Mouse (Mus musculus) myocyte (in vitro differentiated cells): ENCODE measurements around the gene Prelid1. TPM values are rescaled to one million over a fixed set of nuclear protein-coding genes. Genes with fewer than 3 reads are reported as not detected.

Source experiments
- H3K27me3 ChIP-seq: one replicate; pipeline ENCODE4 v1.6.1; 2011; ENCODE audit not compliant: control insufficient read depth, insufficient read depth, insufficient read length
- H3K36me3 ChIP-seq: one replicate; pipeline ENCODE4 v1.6.1; 2011; ENCODE audit not compliant: control insufficient read depth, insufficient read depth
- H3K4me2 ChIP-seq: one replicate; pipeline ENCODE4 v1.6.1; 2011; ENCODE audit warnings: low read depth, control low read depth
- H3K4me3 ChIP-seq: one replicate; pipeline ENCODE4 v1.5.1; 2011; ENCODE audit warnings: mild to moderate bottlenecking, control low read depth, moderate library complexity
- H3K79me2 ChIP-seq: one replicate; pipeline ENCODE4 v1.6.1; 2011; ENCODE audit not compliant: control insufficient read depth, insufficient read depth
- H3ac ChIP-seq: one replicate; pipeline ENCODE4 v1.6.1; 2011; ENCODE audit not compliant: control insufficient read depth, insufficient read length
- CEBPB ChIP-seq: IDR thresholded peaks from 2 replicates; pipeline ENCODE4 v1.6.1; 2011; ENCODE audit warnings: mild to moderate bottlenecking, moderate library complexity; ENCODE audit not compliant: poor library complexity, insufficient read depth, severe bottlenecking
- E2F4 ChIP-seq: IDR thresholded peaks from one replicate; pipeline ENCODE4 v1.6.1; 2011; ENCODE audit warnings: mild to moderate bottlenecking, control low read depth, moderate library complexity; ENCODE audit not compliant: insufficient read depth
- MAX ChIP-seq: IDR thresholded peaks from one replicate; pipeline ENCODE4 v1.6.1; 2011; ENCODE audit warnings: low read depth, mild to moderate bottlenecking, control low read depth
- MYOD1 ChIP-seq, 3 experiments: IDR thresholded peaks; one replicate each; pipeline ENCODE4 v1.6.1; 2011; ENCODE audit warnings: control low read depth in 2 of 3, low read depth in 2 of 3, mild to moderate bottlenecking in 2 of 3, moderate library complexity in 1 of 3; ENCODE audit not compliant: insufficient read length in 2 of 3, control insufficient read depth in 1 of 3
- MYOG ChIP-seq, 3 experiments: IDR thresholded peaks; one replicate each; pipeline ENCODE4 v1.6.1; 2011; ENCODE audit warnings: control low read depth in 2 of 3, low read depth in 2 of 3, mild to moderate bottlenecking in 2 of 3; ENCODE audit not compliant: insufficient read length in 2 of 3, control insufficient read depth in 1 of 3, insufficient read depth in 1 of 3
- POLR2A ChIP-seq: IDR thresholded peaks from one replicate; pipeline ENCODE4 v1.6.1; 2011; ENCODE audit warnings: low read depth, mild to moderate bottlenecking, control low read depth, moderate library complexity; ENCODE audit not compliant: insufficient read length
- POLR2AphosphoS2 ChIP-seq: IDR thresholded peaks from one replicate; pipeline ENCODE4 v1.6.1; 2011; ENCODE audit warnings: low read depth, control low read depth; ENCODE audit not compliant: insufficient read length
- REST ChIP-seq: IDR thresholded peaks from one replicate; pipeline ENCODE4 v1.6.1; 2011; ENCODE audit warnings: mild to moderate bottlenecking, control low read depth, moderate library complexity; ENCODE audit not compliant: insufficient read depth, insufficient read length
- SRF ChIP-seq: IDR thresholded peaks from one replicate; pipeline ENCODE4 v1.6.1; 2011; ENCODE audit warnings: low read depth; ENCODE audit not compliant: control insufficient read depth, insufficient read length
- TCF12 ChIP-seq: IDR thresholded peaks from one replicate; pipeline ENCODE4 v1.6.1; 2011; ENCODE audit warnings: mild to moderate bottlenecking, control low read depth; ENCODE audit not compliant: poor library complexity, insufficient read depth, severe bottlenecking
- TCF3 ChIP-seq: IDR thresholded peaks from one replicate; pipeline ENCODE4 v1.6.1; 2011; ENCODE audit warnings: low read depth, control low read depth; ENCODE audit not compliant: insufficient read length
- USF1 ChIP-seq: IDR thresholded peaks from one replicate; pipeline ENCODE4 v1.6.1; 2011; ENCODE audit warnings: low read depth, mild to moderate bottlenecking, control low read depth, moderate library complexity
- polyA plus RNA-seq: library from polyadenylated mRNA; unstranded; fragments of >200 nt; fragmentation: generic; extraction: Trizol; gene quantifications from one replicate; pipeline ENCODE4 v1.2.1, GENCODE M21; 2012; ENCODE audit warnings: missing spikeins

Gene Prelid1
- polyA plus RNA-seq, 1 experiment, result 365 TPM

GRCm38 (mm10) chr13:55369531-55370114, 49.3 kb downstream of the Prelid1 start, which contains the start of gene Rgs14:
Gene Rgs14 (plus strand): TSS chr13:55369732.
- Histone ChIP-seq H3ac (no peak within 1 kb of the TSS), H3K4me3 (no peak within 1 kb of the TSS), H3K27me3 (peaks cover 26% of the 10 kb centered on the region), H3K4me2 (peak within 1 kb of the TSS; percentile 33), H3K79me2 (no peaks in the 10 kb centered on the region), H3K36me3 (no peaks in the 10 kb centered on the region)
- TF ChIP-seq TCF3, result no peak
- TF ChIP-seq MYOG (IDR thresholded peaks at IDR 0.05; ENCODE audit: control insufficient read depth in 1 of 3, insufficient read depth in 1 of 3, insufficient read length in 2 of 3, low read depth in 2 of 3), result peak in 2 of 3 experiments; percentile 55 to 89
- peak in 1 of 3 experiments; percentile 82 for TF ChIP-seq MYOD1 (IDR thresholded peaks at IDR 0.05; ENCODE audit: control insufficient read depth in 1 of 3, insufficient read length in 2 of 3, low read depth in 2 of 3)
- TF ChIP-seq TCF12, result peak; percentile 24
- TF ChIP-seq CEBPB, result no peak

GRCm38 (mm10) chr13:55370234-55370633, 49.9 kb downstream of the Prelid1 start:
- no peak overlapping the region for H3K4me3 ChIP-seq
- H3K4me2 ChIP-seq, result peak overlapping the region; percentile 33
- TF ChIP-seq POLR2AphosphoS2 (no peak), TCF3 (no peak), MAX (no peak), MYOD1 (IDR thresholded peaks at IDR 0.05; ENCODE audit: control insufficient read depth in 1 of 3, insufficient read length in 2 of 3, low read depth in 2 of 3) (no peak), E2F4 (no peak), USF1 (no peak), TCF12 (no peak), CEBPB (no peak), REST (no peak), SRF (no peak), MYOG (IDR thresholded peaks at IDR 0.05; ENCODE audit: control insufficient read depth in 1 of 3, insufficient read depth in 1 of 3, insufficient read length in 2 of 3, low read depth in 2 of 3) (no peak), POLR2A (no peak)
- no peak overlapping the region for H3ac ChIP-seq
- peaks cover 22% of the 10 kb centered on the region for H3K27me3 ChIP-seq
- H3K79me2 ChIP-seq, result no peaks in the 10 kb centered on the region
- no peaks in the 10 kb centered on the region for H3K36me3 ChIP-seq

- no peak overlapping the region for H3K4me3 ChIP-seq
- TF ChIP-seq POLR2AphosphoS2 (no peak), E2F4 (no peak), SRF (no peak), MYOD1 (IDR thresholded peaks at IDR 0.05; ENCODE audit: control insufficient read depth in 1 of 3, insufficient read length in 2 of 3, low read depth in 2 of 3) (peak; percentile 37 to 83 (median 66)), TCF12 (peak; percentile 70), POLR2A (no peak), MYOG (IDR thresholded peaks at IDR 0.05; ENCODE audit: control insufficient read depth in 1 of 3, insufficient read depth in 1 of 3, insufficient read length in 2 of 3, low read depth in 2 of 3) (peak; percentile 29 to 98 (median 83)), USF1 (no peak), CEBPB (no peak), REST (no peak), TCF3 (peak; percentile 52), MAX (no peak)
- H3K27me3 ChIP-seq, result peaks cover 19% of the 10 kb centered on the region
- no peaks in the 10 kb centered on the region for H3K36me3 ChIP-seq
- no peak overlapping the region for H3ac ChIP-seq
- H3K4me2 ChIP-seq, result peak overlapping the region; percentile 53
- H3K79me2 ChIP-seq, result no peaks in the 10 kb centered on the region
Observed at GRCm38 (mm10) chr13:55371007-55371681, 50.8 kb downstream of the Prelid1 start.

- Histone ChIP-seq H3K27me3 (peaks cover 19% of the 10 kb centered on the region), H3K4me2 (peak overlapping the region; percentile 53)
Observed at GRCm38 (mm10) chr13:55371740-55372139, 51.4 kb downstream of the Prelid1 start.

More at GRCm38 (mm10) chr13:55371740-55372139, 51.4 kb downstream of the Prelid1 start:
- peak; percentile 70 to 91 (median 75) for TF ChIP-seq MYOD1 (IDR thresholded peaks at IDR 0.05; ENCODE audit: control insufficient read depth in 1 of 3, insufficient read length in 2 of 3, low read depth in 2 of 3)
- TF ChIP-seq MYOG (IDR thresholded peaks at IDR 0.05; ENCODE audit: control insufficient read depth in 1 of 3, insufficient read depth in 1 of 3, insufficient read length in 2 of 3, low read depth in 2 of 3), result peak; percentile 6 to 90 (median 84)
- TF ChIP-seq USF1, result no peak
- TF ChIP-seq SRF, result no peak
- peak; percentile 31 for TF ChIP-seq TCF3
- peak; percentile 78 for TF ChIP-seq TCF12
- TF ChIP-seq REST, result no peak
- TF ChIP-seq POLR2AphosphoS2, result no peak
- no peak for TF ChIP-seq E2F4
- H3ac ChIP-seq, result no peak overlapping the region
- no peaks in the 10 kb centered on the region for H3K79me2 ChIP-seq
- no peak overlapping the region for H3K4me3 ChIP-seq
- no peaks in the 10 kb centered on the region for H3K36me3 ChIP-seq
